Mouse (Mus musculus): ENCODE measurements at regions not wholly inside any gene's neighbourhood (a gene's known extent, or its start where the extent isn't known, plus 50 kb on each side); places are given as distances from the start of the nearest gene placed in this dataset.

DNA sequence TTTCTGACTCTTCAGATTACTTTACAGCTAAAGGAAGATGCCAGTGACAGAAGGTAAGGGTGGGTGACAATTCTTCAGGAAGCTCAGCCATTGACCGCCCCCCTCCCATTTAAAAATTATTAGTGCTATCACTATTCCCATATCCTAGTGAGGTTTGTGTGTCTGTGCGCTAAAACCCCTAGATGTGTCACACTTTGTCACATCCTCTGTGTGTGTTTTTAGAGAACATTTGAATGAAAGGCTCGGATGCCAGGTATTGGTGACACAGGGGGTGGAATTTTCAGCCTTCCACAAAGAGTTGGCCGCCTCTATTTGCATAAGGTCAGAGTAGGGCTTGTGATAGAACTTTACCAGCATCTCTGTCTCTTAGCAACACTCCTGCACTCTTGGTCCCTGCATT, 83.4 kb downstream of the Nr2f2 start:
- Histone ChIP-seq H3K36me3 (ENCODE audit: control insufficient read depth, insufficient read depth, low read length) (no peaks in the 10 kb centered on the region), H3K9me3 (ENCODE audit: control insufficient read depth, low read length) (no peaks in the 10 kb centered on the region), H3K4me1 (ENCODE audit: control insufficient read depth, insufficient read depth, low read length) (peaks cover 18% of the 10 kb centered on the region; the same call in 1 of the 2 replicates), H3K4me2 (ENCODE audit: low read depth, low read length) (no peak overlapping the region), H3K27me3 (replicated peaks; ENCODE audit: control insufficient read depth, insufficient read depth, low read length) (peaks cover 96% of the 10 kb centered on the region), H3K4me3 (ENCODE audit: low read depth, low read length) (no peak overlapping the region), H3K27ac (replicated peaks; ENCODE audit: low read depth, low read length) (no peak overlapping the region), H3K9ac (ENCODE audit: low read depth, low read length) (no peak overlapping the region)
- ATAC-seq (ENCODE audit: low read depth) (no peak), DNase-seq (ENCODE audit: low spot score) (no peak)
- 11% methylated on average over 4 of the region's 4 CpGs for WGBS

DNA sequence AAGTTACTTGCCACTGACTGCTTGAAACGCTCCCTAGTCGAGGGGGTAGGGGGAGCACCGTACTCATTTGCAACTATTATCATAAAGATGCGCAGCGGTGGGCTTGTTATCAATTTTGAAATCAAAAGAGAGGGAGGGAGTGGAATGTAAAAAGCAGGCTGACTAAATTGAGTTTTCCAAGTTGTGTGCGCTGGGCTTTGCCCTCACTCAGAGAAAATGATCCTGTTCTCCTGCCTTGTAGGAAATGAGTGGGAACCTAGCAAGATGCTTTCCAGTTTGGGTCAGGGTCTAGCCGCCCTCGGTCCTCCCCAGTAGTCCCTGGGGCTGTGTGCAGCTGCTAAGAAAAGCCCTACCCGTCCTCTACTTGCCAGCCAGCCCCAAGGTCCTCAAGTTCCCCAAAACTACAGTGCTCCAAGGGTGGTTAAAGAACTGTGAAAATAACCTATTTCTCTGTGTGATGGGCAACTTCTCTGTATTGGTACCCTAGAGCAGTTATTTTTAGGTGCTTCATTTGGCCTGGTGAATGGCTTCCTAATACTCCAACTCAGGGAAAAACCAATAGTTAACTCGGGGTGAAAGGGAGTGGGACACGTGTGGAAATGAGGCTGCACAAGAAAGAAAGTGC, 84.5 kb downstream of the Nr2f2 start:
- Histone ChIP-seq H3K36me3 (ENCODE audit: control insufficient read depth, insufficient read depth, low read length) (no peaks in the 10 kb centered on the region), H3K27ac (replicated peaks; ENCODE audit: low read depth, low read length) (no peak overlapping the region), H3K9me3 (ENCODE audit: control insufficient read depth, low read length) (no peaks in the 10 kb centered on the region), H3K4me2 (ENCODE audit: low read depth, low read length) (no peak overlapping the region), H3K27me3 (replicated peaks; ENCODE audit: control insufficient read depth, insufficient read depth, low read length) (peaks cover 95% of the 10 kb centered on the region), H3K4me3 (ENCODE audit: low read depth, low read length) (no peak overlapping the region), H3K9ac (ENCODE audit: low read depth, low read length) (no peak overlapping the region), H3K4me1 (ENCODE audit: control insufficient read depth, insufficient read depth, low read length) (peaks cover 13% of the 10 kb centered on the region; the same call in 1 of the 2 replicates)
- DNase-seq (ENCODE audit: low spot score) = no peak
- 4% methylated on average over 11 of the region's 11 CpGs for WGBS
- no peak for ATAC-seq (ENCODE audit: low read depth)

DNA sequence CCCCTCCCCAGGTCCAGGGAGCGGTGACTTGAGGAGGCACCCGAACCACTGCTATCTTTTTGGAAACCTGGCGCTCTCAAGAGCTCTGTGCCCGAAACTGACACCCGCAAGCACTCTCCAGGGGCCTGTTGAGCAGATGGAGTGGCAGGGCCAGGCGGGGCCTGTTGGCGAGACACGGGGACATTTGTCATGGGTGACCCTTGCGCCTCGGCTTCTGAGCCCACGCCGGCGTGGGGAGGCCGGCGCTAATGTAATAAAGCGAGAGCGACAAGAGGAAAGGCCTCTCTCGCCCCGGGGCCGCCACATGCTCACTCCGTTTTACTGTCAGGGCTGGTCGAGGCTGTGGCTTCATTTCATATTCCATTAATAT, 85.2 kb downstream of the Nr2f2 start:
- ATAC-seq (ENCODE audit: low read depth) (0 out of 2 replicates have a peak, but pooled peaks have one; percentile 22), DNase-seq (ENCODE audit: low spot score) (no peak)
- Histone ChIP-seq H3K4me3 (ENCODE audit: low read depth, low read length) (peak overlapping the region; percentile 31), H3K9me3 (ENCODE audit: control insufficient read depth, low read length) (no peaks in the 10 kb centered on the region), H3K9ac (ENCODE audit: low read depth, low read length) (no peak overlapping the region), H3K36me3 (ENCODE audit: control insufficient read depth, insufficient read depth, low read length) (no peaks in the 10 kb centered on the region), H3K4me1 (ENCODE audit: control insufficient read depth, insufficient read depth, low read length) (peaks cover 13% of the 10 kb centered on the region; the same call in 1 of the 2 replicates), H3K27ac (replicated peaks; ENCODE audit: low read depth, low read length) (no peak overlapping the region), H3K4me2 (ENCODE audit: low read depth, low read length) (peak overlapping the region; percentile 56), H3K27me3 (replicated peaks; ENCODE audit: control insufficient read depth, insufficient read depth, low read length) (peaks cover 93% of the 10 kb centered on the region)
- 4% methylated on average over 21 of the region's 22 CpGs for WGBS

DNA sequence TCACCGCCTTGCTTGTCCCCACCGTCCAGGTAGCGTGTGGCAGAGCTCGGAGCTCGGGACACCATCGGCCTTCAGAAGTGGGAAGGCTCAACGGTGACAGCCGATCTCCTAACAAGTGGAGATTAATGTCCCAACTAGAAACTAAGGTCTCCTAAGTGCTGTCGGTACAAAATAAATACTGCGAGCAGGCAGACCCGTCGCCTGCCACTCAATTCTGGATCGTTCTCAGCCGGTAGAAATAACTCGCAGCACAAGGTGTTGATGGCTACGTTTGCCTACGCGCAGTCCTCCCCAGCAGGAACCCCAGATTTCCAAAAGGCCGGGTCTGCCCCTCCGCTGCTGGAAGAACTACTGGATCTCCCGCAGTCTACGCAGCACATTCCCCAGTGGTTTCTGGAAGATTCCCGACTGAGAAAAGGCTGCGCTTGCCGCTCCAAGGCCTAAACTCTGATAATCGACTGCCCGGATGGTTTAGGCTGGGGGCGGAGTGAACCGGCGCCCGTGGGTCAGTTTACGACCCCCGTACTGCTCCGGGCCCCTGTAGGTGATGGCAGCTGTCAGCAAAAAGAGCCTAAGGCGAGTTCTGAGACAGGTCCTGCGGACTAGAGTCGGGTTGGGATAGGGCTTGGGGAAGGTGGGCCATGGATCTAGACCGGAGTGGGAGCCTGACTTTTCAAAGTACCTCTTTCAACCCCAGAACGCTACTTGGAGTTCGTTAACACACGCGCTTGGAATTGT, 85.7 kb downstream of the Nr2f2 start:
- Histone ChIP-seq H3K27ac (replicated peaks; ENCODE audit: low read depth, low read length) (no peak overlapping the region), H3K36me3 (ENCODE audit: control insufficient read depth, insufficient read depth, low read length) (no peaks in the 10 kb centered on the region), H3K9me3 (ENCODE audit: control insufficient read depth, low read length) (no peaks in the 10 kb centered on the region), H3K4me1 (ENCODE audit: control insufficient read depth, insufficient read depth, low read length) (peaks cover 13% of the 10 kb centered on the region; the same call in 1 of the 2 replicates), H3K27me3 (replicated peaks; ENCODE audit: control insufficient read depth, insufficient read depth, low read length) (peaks cover 87% of the 10 kb centered on the region), H3K4me3 (ENCODE audit: low read depth, low read length) (peak overlapping the region; percentile 31), H3K4me2 (ENCODE audit: low read depth, low read length) (peak overlapping the region; percentile 56), H3K9ac (ENCODE audit: low read depth, low read length) (0 out of 2 replicates have a peak overlapping the region, but pooled peaks have one; percentile 8)
- no peak for ATAC-seq (ENCODE audit: low read depth)
- WGBS = 2% methylated on average over 42 of the region's 42 CpGs
- DNase-seq (ENCODE audit: low spot score) = no peak

DNA sequence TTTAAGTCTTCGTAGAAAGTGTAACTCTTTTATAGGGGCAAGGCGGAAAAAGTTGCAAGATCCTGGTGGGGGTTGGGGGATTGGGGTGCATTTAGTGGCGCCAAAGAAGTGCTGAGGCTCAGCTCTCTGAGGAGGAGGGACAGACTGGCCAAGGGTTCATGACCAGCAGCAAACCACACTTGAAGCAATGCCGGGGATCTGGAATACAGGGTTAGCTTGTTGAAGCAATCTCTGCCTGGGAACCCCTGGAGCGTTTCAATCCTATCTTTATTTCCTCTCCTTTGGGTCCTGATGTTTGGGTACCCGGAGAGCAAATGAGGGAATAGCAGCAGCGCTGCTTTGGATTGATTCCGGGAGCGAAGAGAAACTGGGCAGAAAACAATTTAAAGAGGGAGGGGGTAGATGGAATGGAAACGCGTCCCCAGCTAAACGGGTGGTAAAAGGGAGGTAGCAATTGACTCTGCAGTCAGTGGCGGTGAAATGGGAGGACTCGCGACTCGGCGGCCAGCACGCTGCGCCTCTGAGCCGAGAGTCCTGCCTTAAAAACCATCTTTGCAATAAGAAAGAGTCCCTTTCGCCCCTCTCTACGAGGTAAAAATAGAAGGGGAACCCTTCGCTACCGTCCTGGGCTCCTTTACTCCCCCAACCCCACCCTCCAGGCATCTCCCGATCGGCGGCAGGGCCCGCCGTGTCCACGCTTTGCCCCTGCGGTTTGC, 86.5 kb downstream of the Nr2f2 start:
- WGBS = under 1% methylated on average over 30 of the region's 31 CpGs
- no peak overlapping the region for H3K27ac ChIP-seq (replicated peaks; ENCODE audit: low read depth, low read length)
- DNase-seq (ENCODE audit: low spot score) (no peak), ATAC-seq (ENCODE audit: low read depth) (no peak)
- H3K4me1 ChIP-seq (ENCODE audit: control insufficient read depth, insufficient read depth, low read length) = peaks cover 13% of the 10 kb centered on the region; the same call in 1 of the 2 replicates
- H3K36me3 ChIP-seq (ENCODE audit: control insufficient read depth, insufficient read depth, low read length) = no peaks in the 10 kb centered on the region
- no peaks in the 10 kb centered on the region for H3K9me3 ChIP-seq (ENCODE audit: control insufficient read depth, low read length)
- no peak overlapping the region for H3K9ac ChIP-seq (ENCODE audit: low read depth, low read length)
- peaks cover 80% of the 10 kb centered on the region for H3K27me3 ChIP-seq (replicated peaks; ENCODE audit: control insufficient read depth, insufficient read depth, low read length)
- H3K4me3 ChIP-seq (ENCODE audit: low read depth, low read length) = peak overlapping the region; percentile 31
- H3K4me2 ChIP-seq (ENCODE audit: low read depth, low read length) = peak overlapping the region; percentile 56

DNA sequence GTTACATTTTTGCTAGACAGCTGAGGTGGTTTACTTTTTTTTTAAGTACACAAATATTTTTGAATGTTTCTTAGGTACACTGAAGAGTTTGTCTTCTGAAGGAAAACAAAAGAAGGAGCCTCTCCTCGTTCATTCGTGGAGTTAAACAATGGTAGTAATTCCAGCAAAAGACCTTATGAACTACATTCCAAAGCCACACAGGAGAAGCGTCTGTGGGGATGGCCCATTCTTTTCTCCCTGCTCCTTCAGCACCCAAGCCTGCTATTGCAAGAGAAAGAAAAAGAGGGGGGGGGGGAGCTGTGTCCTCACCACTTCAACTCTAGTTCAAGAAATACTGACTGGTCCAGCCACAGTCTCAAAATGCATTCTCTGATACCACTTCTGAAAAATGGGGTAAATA, 87.4 kb downstream of the Nr2f2 start:
- Histone ChIP-seq H3K9me3 (ENCODE audit: control insufficient read depth, low read length) (no peaks in the 10 kb centered on the region), H3K4me3 (ENCODE audit: low read depth, low read length) (no peak overlapping the region), H3K4me1 (ENCODE audit: control insufficient read depth, insufficient read depth, low read length) (peaks cover 13% of the 10 kb centered on the region; the same call in 1 of the 2 replicates), H3K27ac (replicated peaks; ENCODE audit: low read depth, low read length) (no peak overlapping the region), H3K36me3 (ENCODE audit: control insufficient read depth, insufficient read depth, low read length) (no peaks in the 10 kb centered on the region), H3K27me3 (replicated peaks; ENCODE audit: control insufficient read depth, insufficient read depth, low read length) (peaks cover 70% of the 10 kb centered on the region), H3K4me2 (ENCODE audit: low read depth, low read length) (no peak overlapping the region), H3K9ac (ENCODE audit: low read depth, low read length) (no peak overlapping the region)
- WGBS = 10% methylated on average over 3 of the region's 3 CpGs
- no peak for ATAC-seq (ENCODE audit: low read depth)
- DNase-seq (ENCODE audit: low spot score) = no peak

DNA sequence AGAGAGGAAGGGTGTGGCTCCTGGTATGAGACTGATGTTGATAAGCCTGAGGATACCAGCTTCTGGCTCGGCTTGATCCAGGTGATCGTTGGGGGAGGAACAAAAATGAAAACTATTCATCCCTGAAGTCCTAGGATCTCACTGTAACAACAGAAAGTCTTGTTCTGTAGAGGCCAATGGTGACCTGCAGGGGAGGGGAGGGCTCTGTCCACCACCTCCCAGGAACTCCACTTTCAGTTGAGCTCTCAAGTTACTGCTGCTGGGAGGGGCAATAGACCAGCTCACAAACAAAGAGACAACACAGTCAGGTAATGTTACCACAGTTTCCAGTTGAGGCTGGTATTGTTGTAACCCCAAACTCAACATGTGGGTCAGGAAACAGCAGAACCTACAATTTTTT, 90.5 kb downstream of the Nr2f2 start:
- H3K4me1 ChIP-seq (ENCODE audit: control insufficient read depth, insufficient read depth, low read length) = peaks cover 9% of the 10 kb centered on the region; the same call in 1 of the 2 replicates
- DNase-seq (ENCODE audit: low spot score) (no peak), ATAC-seq (ENCODE audit: low read depth) (no peak)
- H3K4me2 ChIP-seq (ENCODE audit: low read depth, low read length) = no peak overlapping the region
- H3K36me3 ChIP-seq (ENCODE audit: control insufficient read depth, insufficient read depth, low read length) = no peaks in the 10 kb centered on the region
- peaks cover 41% of the 10 kb centered on the region for H3K27me3 ChIP-seq (replicated peaks; ENCODE audit: control insufficient read depth, insufficient read depth, low read length)
- no peak overlapping the region for H3K9ac ChIP-seq (ENCODE audit: low read depth, low read length)
- 75% methylated on average over 2 of the region's 2 CpGs for WGBS
- no peak overlapping the region for H3K27ac ChIP-seq (replicated peaks; ENCODE audit: low read depth, low read length)
- no peak overlapping the region for H3K4me3 ChIP-seq (ENCODE audit: low read depth, low read length)
- H3K9me3 ChIP-seq (ENCODE audit: control insufficient read depth, low read length) = no peaks in the 10 kb centered on the region

DNA sequence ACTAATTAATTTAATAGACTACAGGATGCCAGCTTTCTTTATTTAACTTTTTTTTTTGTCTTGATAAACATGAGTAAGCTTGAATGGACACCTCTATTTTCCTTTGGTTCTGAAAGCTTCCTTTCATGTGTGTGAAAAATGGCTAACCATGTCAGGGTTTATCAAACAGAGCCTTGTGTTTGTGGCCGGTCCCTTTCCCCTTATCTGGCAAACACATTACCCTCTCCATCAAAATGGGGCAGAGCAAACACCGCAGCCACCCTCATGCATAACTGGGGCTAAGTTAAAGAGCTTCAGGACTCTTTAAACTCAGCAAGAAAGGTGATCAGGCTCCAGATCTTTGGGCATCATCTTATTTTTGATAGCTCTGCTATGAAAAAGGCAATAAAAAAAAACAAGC, 92.2 kb downstream of the Nr2f2 start:
- peaks cover 23% of the 10 kb centered on the region for H3K27me3 ChIP-seq (replicated peaks; ENCODE audit: control insufficient read depth, insufficient read depth, low read length)
- H3K4me2 ChIP-seq (ENCODE audit: low read depth, low read length) = no peak overlapping the region
- H3K4me3 ChIP-seq (ENCODE audit: low read depth, low read length) = no peak overlapping the region
- no peak overlapping the region for H3K27ac ChIP-seq (replicated peaks; ENCODE audit: low read depth, low read length)
- no peaks in the 10 kb centered on the region for H3K9me3 ChIP-seq (ENCODE audit: control insufficient read depth, low read length)
- H3K36me3 ChIP-seq (ENCODE audit: control insufficient read depth, insufficient read depth, low read length) = no peaks in the 10 kb centered on the region
- DNase-seq (ENCODE audit: low spot score) (no peak), ATAC-seq (ENCODE audit: low read depth) (no peak)
- 58% methylated on average over 2 of the region's 2 CpGs for WGBS
- no peaks in the 10 kb centered on the region for H3K4me1 ChIP-seq (ENCODE audit: control insufficient read depth, insufficient read depth, low read length)
- no peak overlapping the region for H3K9ac ChIP-seq (ENCODE audit: low read depth, low read length)

All from embryonic facial prominence, embryonic 14.5 days (tissue).